Mouse (Mus musculus): ENCODE data around the gene Ebf3.

The Ebf3 gene

GRCm38 (mm10) chr7:137208556-137208955 lies 105.7 kb downstream of the Ebf3 start:
- no peak for DNase-seq (ENCODE audit: low spot score in 2 of 2)

- no peak for DNase-seq (ENCODE audit: low spot score in 2 of 2)
Observed at GRCm38 (mm10) chr7:137206770-137207285, 107.4 kb downstream of the Ebf3 start.

GRCm38 (mm10) chr7:137199533-137199932 lies 114.7 kb downstream of the Ebf3 start:
- DNase-seq (ENCODE audit: low spot score in 2 of 2): no peak

- no peak for DNase-seq (ENCODE audit: low spot score in 2 of 2)
Observed at GRCm38 (mm10) chr7:137198921-137199320, 115.3 kb downstream of the Ebf3 start.

- no peak for DNase-seq (ENCODE audit: low spot score in 2 of 2)
Observed at GRCm38 (mm10) chr7:137197118-137198030, 116.9 kb downstream of the Ebf3 start.

GRCm38 (mm10) chr7:137196536-137196935 lies 117.7 kb downstream of the Ebf3 start:
- DNase-seq (ENCODE audit: low spot score in 2 of 2): no peak

GRCm38 (mm10) chr7:137192776-137193278 lies 121.4 kb downstream of the Ebf3 start:
- no peak for DNase-seq (ENCODE audit: low spot score in 2 of 2)

- DNase-seq (ENCODE audit: low spot score in 2 of 2): no peak
Observed at GRCm38 (mm10) chr7:137191889-137192288, 122.4 kb downstream of the Ebf3 start.

GRCm38 (mm10) chr7:137172278-137172677 lies 142.0 kb downstream of the Ebf3 start:
- no peak for DNase-seq (ENCODE audit: low spot score in 2 of 2)

- no peak for DNase-seq (ENCODE audit: low spot score in 2 of 2)
Observed at GRCm38 (mm10) chr7:137159086-137159485, 155.2 kb downstream of the Ebf3 start.

- DNase-seq (ENCODE audit: low spot score in 2 of 2): no peak
Observed at GRCm38 (mm10) chr7:137154623-137155022, 159.6 kb downstream of the Ebf3 start.

GRCm38 (mm10) chr7:137151854-137152253 lies 162.4 kb downstream of the Ebf3 start:
- no peak for DNase-seq (ENCODE audit: low spot score in 2 of 2)

GRCm38 (mm10) chr7:137147101-137147500 lies 167.1 kb downstream of the Ebf3 start:
- no peak for DNase-seq (ENCODE audit: low spot score in 2 of 2)
